8 mouse cellular contexts compared by ENCODE assay signal in the genomic region with DNA sequence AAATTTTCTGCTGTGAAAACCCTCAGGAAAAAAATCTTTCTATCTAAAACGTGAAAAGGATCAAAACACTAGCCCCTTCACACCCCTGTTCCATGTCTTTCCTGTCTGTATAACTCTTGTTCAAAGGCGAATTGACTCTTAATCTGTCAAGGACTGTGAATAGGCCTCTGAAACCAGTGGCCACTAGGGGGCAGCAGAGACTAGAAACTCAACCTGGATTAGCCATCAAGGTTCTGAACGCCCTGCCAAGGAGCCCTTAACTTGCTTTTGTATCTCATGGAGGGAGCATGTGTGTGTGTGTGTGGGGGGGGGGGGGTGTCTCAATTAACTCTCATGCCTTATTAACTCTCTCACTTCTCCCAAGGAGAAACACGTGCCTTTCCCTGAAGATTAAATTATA. TPM values are rescaled to one million over a fixed set of nuclear protein-coding genes. Genes with fewer than 3 reads are reported as not detected.
DNase-seq lines count a peak whose midpoint lies in the region; ATAC-seq and TF ChIP-seq lines count a peak whose summit lies in the region.

No protein-coding gene starts in this region.

- ATAC-seq in liver, embryonic 14.5 days (ENCODE audit: insufficient read depth) = no peak

- 14% methylated on average over 4 of the region's 4 CpGs for WGBS in liver, embryonic 14.5 days (ENCODE audit: insufficient replicate concordance)

- no peak overlapping the region for H3K4me3 ChIP-seq in liver, embryonic 14.5 days (ENCODE audit: insufficient read depth in 1 of 2, low read depth in 2 of 2, low read length in 2 of 2)

- H3K36me3 ChIP-seq in liver, embryonic 14.5 days (replicated peaks; ENCODE audit: control insufficient read depth, insufficient read depth, low read depth) = no peaks in the 10 kb centered on the region

- H3K27ac ChIP-seq in liver, embryonic 14.5 days = no peak overlapping the region

- H3K9me3 ChIP-seq in liver, embryonic 14.5 days (ENCODE audit: control insufficient read depth, low read length) = no peaks in the 10 kb centered on the region

- TF ChIP-seq EP300 in liver, embryonic 14.5 days (IDR thresholded peaks at IDR 0.05; ENCODE audit: low read depth) = no peak

- DNase-seq in 416B (ENCODE audit: low read depth) (peak; percentile 67), NIH3T3 (ENCODE audit: low read depth) (peak; percentile 91)
- peak; percentile 75 for DNase-seq in cerebellum, adult 8-10 months
- peak; percentile 68 to 96 for DNase-seq in frontal cortex, adult 2 months (ENCODE audit: extremely low spot score in 1 of 2, low spot score in 1 of 2)
- peak; percentile 82 for DNase-seq in kidney, postnatal 14 days
- peak; percentile 20 to 34 (median 24) for DNase-seq in liver, embryonic 14.5 days (ENCODE audit: low read depth in 3 of 3, low spot score in 3 of 3)
- peak; percentile 95 for DNase-seq in right cerebral cortex, postnatal 14 days
- peak; percentile 89 for DNase-seq in urinary bladder, postnatal 25 days (ENCODE audit: low spot score)

- no peak overlapping the region for H3K9ac ChIP-seq in liver, embryonic 14.5 days (replicated peaks)

- no peaks in the 10 kb centered on the region for H3K4me1 ChIP-seq in liver, embryonic 14.5 days (replicated peaks; ENCODE audit: control insufficient read depth in 2 of 2, insufficient read depth in 2 of 2, low read length in 1 of 2)

- peaks cover 16% of the 10 kb centered on the region for H3K27me3 ChIP-seq in liver, embryonic 14.5 days (ENCODE audit: control insufficient read depth, insufficient read depth, low read length)

- peak; percentile 79 for TF ChIP-seq CTCF in liver, embryonic 14.5 days (IDR thresholded peaks at IDR 0.05; ENCODE audit: low read depth)

- H3K4me2 ChIP-seq in liver, embryonic 14.5 days (ENCODE audit: low read depth) = no peak overlapping the region

RNA-seq across cellular contexts. Expression of a gene that starts 1.8 kb away (rescaled TPM):
- polyA plus RNA-seq in frontal cortex, adult 2 months (2012; rRNA removed) = 3.4 and 3.7 TPM in 2 replicates
- polyA plus RNA-seq in liver, embryonic 14.5 days (2012; rRNA removed) = 0.02 TPM in 1 of 2 replicates, not detected in the other
- polyA plus RNA-seq in liver, embryonic 14.5 days (2014; fragmentation: Nextera tagmentation; extraction: Ambion mirVana) = 0.03 and 0.04 TPM in 2 replicates

Comparison
In these comparisons a context has a peak if more than half of its experiments do, and no peak if none do; other contexts are left out.
1. DNase-seq: peak in every context shown above with its lines; median percentile 95 in right cerebral cortex, postnatal 14 days; 91 in NIH3T3; 89 in urinary bladder, postnatal 25 days; 82 in frontal cortex, adult 2 months; 82 in kidney, postnatal 14 days; 75 in cerebellum, adult 8-10 months; 67 in 416B; 24 in liver, embryonic 14.5 days.